Mouse (Mus musculus) ES-Bruce4 (cell line): ENCODE measurements around the gene Rassf6.

Experiments
- CTCF ChIP-seq: IDR thresholded peaks from one replicate; pipeline ENCODE4 v1.8.1; 2011; ENCODE audit warnings: low read depth, low read length
- EP300 ChIP-seq: IDR thresholded peaks from 2 replicates; pipeline ENCODE4 v1.6.1; 2011; ENCODE audit warnings: low read depth, low read length; ENCODE audit not compliant: insufficient read depth
- POLR2A ChIP-seq: IDR thresholded peaks from one replicate; pipeline ENCODE4 v1.8.1; 2011; ENCODE audit warnings: low read length; ENCODE audit not compliant: insufficient read depth

GRCm38 (mm10) chr5:90594945-90595344, 45.5 kb downstream of the Rassf6 start:
- TF ChIP-seq CTCF (no peak), EP300 (no peak), POLR2A (no peak)
